Comparison of ENCODE assay signal across 8 mouse cellular contexts in genomic region chr12:83763311-83764043, GRCm38 (mm10). TPM values are rescaled to one million over a fixed set of nuclear protein-coding genes. Genes with fewer than 3 reads are reported as not detected.
DNase-seq lines count a peak whose midpoint lies in the region; TF ChIP-seq lines count a peak whose summit lies in the region.

Gene Papln (plus strand): TSS chr12:83763634.

- intact Hi-C loops in gastrocnemius, adult 2 months (cut with DNase I), result no loop called here
- intact Hi-C loops in gastrocnemius, postnatal 36 days (cut with DNase I), result no loop called here

- TF ChIP-seq RAD21 in MEL (IDR thresholded peaks at IDR 0.05; ENCODE audit: low read depth, low read length), result no peak

- no peak for TF ChIP-seq CTCF in gastrocnemius, adult 2 months (IDR thresholded peaks at IDR 0.05)
- no peak for TF ChIP-seq CTCF in MEL (IDR thresholded peaks at IDR 0.05 in 2 of 3, conservative IDR thresholded peaks at IDR 0.05 in 1 of 3; ENCODE audit: control insufficient read depth in 1 of 3, insufficient read depth in 1 of 3, low read depth in 2 of 3, low read length in 3 of 3, poor library complexity in 1 of 3, severe bottlenecking in 1 of 3)

- H3K79me2 ChIP-seq in MEL (ENCODE audit: control insufficient read depth, insufficient read depth, low read length, poor library complexity), result no peaks in the 10 kb centered on the region

- peak within 1 kb of the TSS; percentile 74 for H3K4me3 ChIP-seq in gastrocnemius, adult 2 months
- H3K4me3 ChIP-seq in MEL (ENCODE audit: control insufficient read depth in 1 of 2, insufficient read depth in 1 of 2, low read depth in 2 of 2, low read length in 2 of 2), result peak within 1 kb of the TSS; percentile 23 to 50; a peak in 3 of 4 replicates

- no peak for TF ChIP-seq EP300 in MEL (IDR thresholded peaks at IDR 0.05; ENCODE audit: low read depth in 1 of 2, low read length in 2 of 2)

- H3K36me3 ChIP-seq in MEL (ENCODE audit: control insufficient read depth in 1 of 2, insufficient read depth in 2 of 2, low read length in 2 of 2), result no peaks in the 10 kb centered on the region

- no peak for DNase-seq in gastrocnemius, adult 2 months
- no peak for DNase-seq in gastrocnemius, postnatal 36 days
- peak; percentile 37 for DNase-seq in MEL (ENCODE audit: low read depth, low spot score)
- DNase-seq in heart, adult 9 months (ENCODE audit: low spot score in 2 of 2), result peak; percentile 13 to 19
- DNase-seq in kidney, adult 9 months, result peak; percentile 40
- DNase-seq in lung, postnatal 10 days, result peak; percentile 31
- peak; percentile 74 for DNase-seq in testis, postnatal 10 days (ENCODE audit: low spot score)
- DNase-seq in layer of hippocampus, adult 9-11 months, result no peak

- peak within 1 kb of the TSS; percentile 31; the same call in 1 of the 2 replicates for H3K9ac ChIP-seq in MEL (ENCODE audit: control insufficient read depth, low read depth, low read length, poor library complexity, severe bottlenecking)

- no peaks in the 10 kb centered on the region for H3K9me3 ChIP-seq in MEL (replicated peaks; ENCODE audit: insufficient read depth, low read length)

- peak within 1 kb of the TSS; percentile 65 for H3K27ac ChIP-seq in gastrocnemius, adult 2 months
- H3K27ac ChIP-seq in MEL (ENCODE audit: control insufficient read depth, low read depth, low read length), result no peak within 1 kb of the TSS

- no peaks in the 10 kb centered on the region for H3K27me3 ChIP-seq in MEL (ENCODE audit: control insufficient read depth in 1 of 2, insufficient read depth in 2 of 2, low read length in 2 of 2)

- H3K4me1 ChIP-seq in MEL (ENCODE audit: control insufficient read depth in 1 of 2, insufficient read depth in 2 of 2, low read length in 2 of 2), result no peaks in the 10 kb centered on the region

- TF ChIP-seq POLR2A in MEL (IDR thresholded peaks at IDR 0.05; ENCODE audit: control insufficient read depth in 1 of 2, insufficient read depth in 1 of 2, low read depth in 1 of 2, low read length in 2 of 2, poor library complexity in 1 of 2), result no peak

TF ChIP-seq in MEL, 35 proteins besides CTCF, POLR2A, EP300 and RAD21:
- TF ChIP-seq TBP (IDR thresholded peaks at IDR 0.05; ENCODE audit: low read depth, low read length) (no peak), GATA1 (IDR thresholded peaks at IDR 0.05; ENCODE audit: low read depth, low read length) (no peak), ZNF384 (IDR thresholded peaks at IDR 0.05; ENCODE audit: low read depth, low read length) (no peak), TAL1 (IDR thresholded peaks at IDR 0.05; ENCODE audit: low read length) (no peak), ZC3H11A (IDR thresholded peaks at IDR 0.05; ENCODE audit: low read depth, low read length) (no peak)

RNA-seq across cellular contexts. Expression of gene Papln, which starts in this region (rescaled TPM):
- 1 to 10 TPM in 1 of 2 experiments, under 1 TPM in 1; 0.56 to 1.6 TPM for total RNA-seq in gastrocnemius, adult 2 months (2021)
- 1 to 10 TPM; 1.4 to 1.9 TPM for total RNA-seq in gastrocnemius, postnatal 36 days (2021)
- 0.04 and 0.07 TPM in 2 replicates for total RNA-seq in MEL (2012; rRNA removed)
- under 1 TPM in 1 of 2 experiments, not detected in 1; 0.07 TPM for polyA plus RNA-seq in MEL (2012; ENCODE audit: insufficient read depth in 1 of 2, insufficient read length in 2 of 2, low read depth in 1 of 2, low replicate concordance in 2 of 2, missing spikeins in 1 of 2)

Comparison
In these comparisons a context has a peak if more than half of its experiments do, and no peak if none do; other contexts are left out.
1. Peak in DNase-seq, H3K4me3 ChIP-seq and H3K9ac ChIP-seq in MEL; RNA of the gene not detected or under 1 TPM.
2. DNase-seq: peak in heart, adult 9 months (2 of 2), kidney, adult 9 months (single experiment), lung, postnatal 10 days (single experiment) and testis, postnatal 10 days (single experiment); none in gastrocnemius, adult 2 months (single experiment), gastrocnemius, postnatal 36 days (0 of 2) and layer of hippocampus, adult 9-11 months (single experiment).